Mouse (Mus musculus) hindbrain, embryonic 16.5 days (tissue): ENCODE data around the gene Hpse2. TPM values are rescaled to one million over a fixed set of nuclear protein-coding genes. Genes with fewer than 3 reads are reported as not detected.

Source experiments
- ATAC-seq: fragments of 200-750 bp; cut with Nextera tagmentation; 2 replicates; pipeline ENCODE4 v1.8.0; 2017; ENCODE audit warnings: moderate TSS enrichment, moderate library complexity
- H3K27ac ChIP-seq: fragments of 300-500 bp; sonication (generic); 2 replicates; pipeline ENCODE4 v1.5.1; 2014; ENCODE audit warnings: low read depth, mild to moderate bottlenecking, control low read depth, low read length, moderate library complexity
- H3K27me3 ChIP-seq: fragments of 300-500 bp; sonication (generic); replicated peaks from 2 replicates; pipeline ENCODE4 v1.6.1; 2014; ENCODE audit warnings: low read length; ENCODE audit not compliant: control insufficient read depth, insufficient read depth
- H3K36me3 ChIP-seq: fragments of 300-500 bp; sonication (generic); 2 replicates; pipeline ENCODE4 v1.6.1; 2014; ENCODE audit warnings: mild to moderate bottlenecking, low read length, moderate library complexity, mixed read lengths; ENCODE audit not compliant: control insufficient read depth, insufficient read depth
- H3K4me1 ChIP-seq: fragments of 300-500 bp; sonication (generic); 2 replicates; pipeline ENCODE4 v1.6.1; 2014; ENCODE audit warnings: low read depth, low read length; ENCODE audit not compliant: control insufficient read depth, insufficient read depth
- H3K4me2 ChIP-seq: fragments of 300-500 bp; sonication (generic); 2 replicates; pipeline ENCODE4 v1.6.1; 2014; ENCODE audit warnings: mild to moderate bottlenecking, low read length, control low read depth, moderate library complexity
- H3K4me3 ChIP-seq: fragments of 300-500 bp; sonication (generic); 2 replicates; pipeline ENCODE4 v1.5.1; 2014; ENCODE audit warnings: mild to moderate bottlenecking, low read length, control low read depth, moderate library complexity
- H3K9ac ChIP-seq: fragments of 300-500 bp; sonication (generic); 2 replicates; pipeline ENCODE4 v1.6.1; 2014; ENCODE audit warnings: low read depth, mild to moderate bottlenecking, control low read depth, low read length, moderate library complexity
- H3K9me3 ChIP-seq: fragments of 300-500 bp; sonication (generic); 2 replicates; pipeline ENCODE4 v1.6.1; 2014; ENCODE audit warnings: mild to moderate bottlenecking, low read length, moderate library complexity; ENCODE audit not compliant: control insufficient read depth
- WGBS: fragments of 180-500 bp; shearing (Covaris S2); extraction: QIAGEN DNeasy Blood & Tissue Kit; methylation state at CpG from one replicate; pipeline ENCODE4 v1.1.7; 2014; 5-methylcytosine and 5-hydroxymethylcytosine counted together
- polyA plus RNA-seq: library from polyadenylated mRNA; unstranded; fragments of >200 nt; fragmentation: Nextera tagmentation; extraction: Ambion mirVana; gene quantifications from 2 replicates; pipeline ENCODE4 v1.2.1, GENCODE M21; 2015

The Hpse2 gene
- polyA plus RNA-seq, 1 experiment from 2014 or later: 0.20 TPM

GRCm38 (mm10) chr19:42833126-42833525, 555.0 kb downstream of the Hpse2 start:
- H3K4me1 ChIP-seq: no peaks in the 10 kb centered on the region
- no peak overlapping the region for H3K9ac ChIP-seq
- H3K36me3 ChIP-seq: no peaks in the 10 kb centered on the region
- H3K4me3 ChIP-seq: no peak overlapping the region
- no peak for ATAC-seq
- H3K9me3 ChIP-seq: no peaks in the 10 kb centered on the region
- H3K4me2 ChIP-seq: no peak overlapping the region
- no peak overlapping the region for H3K27ac ChIP-seq
- H3K27me3 ChIP-seq: no peaks in the 10 kb centered on the region
- WGBS: 84% methylated on average over 7 of the region's 7 CpGs

- no peaks in the 10 kb centered on the region for H3K27me3 ChIP-seq
- WGBS: 94% methylated on average over 2 of the region's 2 CpGs
- no peak overlapping the region for H3K4me2 ChIP-seq
- H3K36me3 ChIP-seq: no peaks in the 10 kb centered on the region
- H3K4me1 ChIP-seq: no peaks in the 10 kb centered on the region
- no peak overlapping the region for H3K9ac ChIP-seq
- ATAC-seq: no peak
- no peaks in the 10 kb centered on the region for H3K9me3 ChIP-seq
- no peak overlapping the region for H3K4me3 ChIP-seq
- H3K27ac ChIP-seq: no peak overlapping the region
Measured at GRCm38 (mm10) chr19:42832251-42832650, 555.9 kb downstream of the Hpse2 start.

GRCm38 (mm10) chr19:42829196-42829595, 559.0 kb downstream of the Hpse2 start:
- Histone ChIP-seq H3K4me3 (no peak overlapping the region), H3K4me1 (no peaks in the 10 kb centered on the region), H3K4me2 (no peak overlapping the region), H3K9ac (no peak overlapping the region), H3K27ac (no peak overlapping the region), H3K27me3 (no peaks in the 10 kb centered on the region), H3K36me3 (no peaks in the 10 kb centered on the region), H3K9me3 (no peaks in the 10 kb centered on the region)
- 68% methylated on average over 4 of the region's 4 CpGs for WGBS
- no peak for ATAC-seq

- ATAC-seq: no peak
- Histone ChIP-seq H3K4me2 (no peak overlapping the region), H3K27me3 (no peaks in the 10 kb centered on the region), H3K4me3 (no peak overlapping the region), H3K4me1 (no peaks in the 10 kb centered on the region), H3K9me3 (no peaks in the 10 kb centered on the region), H3K36me3 (no peaks in the 10 kb centered on the region), H3K9ac (no peak overlapping the region), H3K27ac (no peak overlapping the region)
- 89% methylated on average over 3 of the region's 3 CpGs for WGBS
Measured at GRCm38 (mm10) chr19:42827843-42828242, 560.3 kb downstream of the Hpse2 start.

GRCm38 (mm10) chr19:42820109-42820508, 568.0 kb downstream of the Hpse2 start:
- ATAC-seq: no peak
- H3K4me1 ChIP-seq: no peaks in the 10 kb centered on the region
- no peaks in the 10 kb centered on the region for H3K27me3 ChIP-seq
- no peak overlapping the region for H3K4me3 ChIP-seq
- no peak overlapping the region for H3K4me2 ChIP-seq
- no peak overlapping the region for H3K9ac ChIP-seq
- H3K9me3 ChIP-seq: no peaks in the 10 kb centered on the region
- H3K36me3 ChIP-seq: no peaks in the 10 kb centered on the region
- H3K27ac ChIP-seq: no peak overlapping the region
- 95% methylated on average over 5 of the region's 5 CpGs for WGBS

GRCm38 (mm10) chr19:42817761-42818160, 570.4 kb downstream of the Hpse2 start:
- WGBS: 51% methylated on average over 2 of the region's 2 CpGs
- H3K4me2 ChIP-seq: no peak overlapping the region
- H3K36me3 ChIP-seq: no peaks in the 10 kb centered on the region
- H3K9ac ChIP-seq: no peak overlapping the region
- no peak for ATAC-seq
- no peak overlapping the region for H3K4me3 ChIP-seq
- H3K27me3 ChIP-seq: no peaks in the 10 kb centered on the region
- no peaks in the 10 kb centered on the region for H3K4me1 ChIP-seq
- no peaks in the 10 kb centered on the region for H3K9me3 ChIP-seq
- H3K27ac ChIP-seq: no peak overlapping the region

GRCm38 (mm10) chr19:42816261-42816660, 571.9 kb downstream of the Hpse2 start:
- H3K4me2 ChIP-seq: no peak overlapping the region
- H3K4me3 ChIP-seq: no peak overlapping the region
- H3K4me1 ChIP-seq: no peaks in the 10 kb centered on the region
- H3K36me3 ChIP-seq: no peaks in the 10 kb centered on the region
- no peak for ATAC-seq
- no peak overlapping the region for H3K27ac ChIP-seq
- no peaks in the 10 kb centered on the region for H3K9me3 ChIP-seq
- no peak overlapping the region for H3K9ac ChIP-seq
- WGBS: 87% methylated on average over 2 of the region's 2 CpGs
- H3K27me3 ChIP-seq: no peaks in the 10 kb centered on the region

GRCm38 (mm10) chr19:42810140-42810539, 578.0 kb downstream of the Hpse2 start:
- no peak overlapping the region for H3K27ac ChIP-seq
- ATAC-seq: no peak
- no peaks in the 10 kb centered on the region for H3K4me1 ChIP-seq
- WGBS: 78% methylated on average over 5 of the region's 5 CpGs
- no peaks in the 10 kb centered on the region for H3K27me3 ChIP-seq
- H3K4me3 ChIP-seq: no peak overlapping the region
- no peaks in the 10 kb centered on the region for H3K36me3 ChIP-seq
- no peaks in the 10 kb centered on the region for H3K9me3 ChIP-seq
- H3K9ac ChIP-seq: no peak overlapping the region
- no peak overlapping the region for H3K4me2 ChIP-seq

GRCm38 (mm10) chr19:42809491-42809890, 578.7 kb downstream of the Hpse2 start:
- H3K27ac ChIP-seq: no peak overlapping the region
- no peaks in the 10 kb centered on the region for H3K36me3 ChIP-seq
- H3K4me1 ChIP-seq: no peaks in the 10 kb centered on the region
- 90% methylated on average over 10 of the region's 10 CpGs for WGBS
- no peak overlapping the region for H3K4me2 ChIP-seq
- no peaks in the 10 kb centered on the region for H3K27me3 ChIP-seq
- no peak overlapping the region for H3K4me3 ChIP-seq
- no peak for ATAC-seq
- no peak overlapping the region for H3K9ac ChIP-seq
- H3K9me3 ChIP-seq: no peaks in the 10 kb centered on the region

- H3K4me2 ChIP-seq: no peak overlapping the region
- no peak for ATAC-seq
- no peaks in the 10 kb centered on the region for H3K27me3 ChIP-seq
- H3K4me3 ChIP-seq: no peak overlapping the region
- no peak overlapping the region for H3K9ac ChIP-seq
- no peaks in the 10 kb centered on the region for H3K9me3 ChIP-seq
- H3K27ac ChIP-seq: no peak overlapping the region
- 76% methylated on average over 2 of the region's 2 CpGs for WGBS
- H3K36me3 ChIP-seq: no peaks in the 10 kb centered on the region
- peaks cover 8% of the 10 kb centered on the region for H3K4me1 ChIP-seq
Measured at GRCm38 (mm10) chr19:42797866-42798265, 590.3 kb downstream of the Hpse2 start.
